Comparison of ENCODE assay signal across 20 mouse cellular contexts in genomic region chr1:151933605-151934004, GRCm38 (mm10).
DNase-seq lines count a peak whose midpoint lies in the region; ATAC-seq and TF ChIP-seq lines count a peak whose summit lies in the region.
"Had no signal": no experiment of that assay in that cellular context is flagged by ENCODE, and none has a peak within 500 bp of the region (broad histone marks: within the 10 kb centered on the region; RNA-seq: fewer than 3 reads in every experiment).

No protein-coding gene starts in this region.

- no peaks in the 10 kb centered on the region for H3K27me3 ChIP-seq in lung, postnatal 0 days (replicated peaks; ENCODE audit: insufficient read depth, low read length)
- H3K27me3 ChIP-seq in heart, embryonic 10.5 days (ENCODE audit: insufficient read depth, poor library complexity, severe bottlenecking), result no peaks in the 10 kb centered on the region
- H3K27me3 ChIP-seq: embryonic facial prominence, embryonic 12.5 days; forebrain, embryonic 12.5 days; forebrain, embryonic 15.5 days had no signal

- H3K36me3 ChIP-seq in lung, postnatal 0 days (ENCODE audit: insufficient read depth, low read length), result no peaks in the 10 kb centered on the region
- H3K36me3 ChIP-seq in heart, embryonic 10.5 days, result no peaks in the 10 kb centered on the region
- H3K36me3 ChIP-seq: embryonic facial prominence, embryonic 10.5 days; embryonic facial prominence, embryonic 12.5 days; forebrain, embryonic 12.5 days; forebrain, embryonic 15.5 days had no signal

- H3K27ac ChIP-seq in lung, postnatal 0 days (ENCODE audit: low read length), result no peak overlapping the region
- no peak overlapping the region; the same call in 1 of the 2 replicates for H3K27ac ChIP-seq in heart, embryonic 10.5 days
- H3K27ac ChIP-seq: embryonic facial prominence, embryonic 10.5 days; embryonic facial prominence, embryonic 12.5 days; forebrain, embryonic 12.5 days; forebrain, embryonic 15.5 days had no signal

- no peak overlapping the region for H3K4me2 ChIP-seq in lung, postnatal 0 days (replicated peaks; ENCODE audit: low read depth, low read length)
- H3K4me2 ChIP-seq: embryonic facial prominence, embryonic 12.5 days; forebrain, embryonic 12.5 days; forebrain, embryonic 15.5 days had no signal

- H3K9ac ChIP-seq in lung, postnatal 0 days (replicated peaks; ENCODE audit: low read depth), result no peak overlapping the region
- H3K9ac ChIP-seq: embryonic facial prominence, embryonic 12.5 days; forebrain, embryonic 12.5 days; forebrain, embryonic 15.5 days; forebrain, postnatal 0 days had no signal

- TF ChIP-seq EP300 in lung, postnatal 0 days (IDR thresholded peaks at IDR 0.05), result no peak

- peak; percentile 42 to 64 for DNase-seq in lung, adult 18-20 months
- no peak for DNase-seq in lung, adult 2 months
- DNase-seq in lung, postnatal 0 days (ENCODE audit: low spot score), result peak; percentile 65
- no peak for DNase-seq in lung, postnatal 4 days
- DNase-seq in lung, postnatal 25 days (ENCODE audit: low spot score), result peak; percentile 53
- no peak for DNase-seq in adrenal gland, postnatal 14 days
- DNase-seq in heart, embryonic 10.5 days (ENCODE audit: low spot score), result no peak
- DNase-seq: adrenal gland, adult 2 months; adrenal gland, postnatal 10 days; adrenal gland, postnatal 36 days; cerebellum, adult 11-12 months; cerebellum, adult 2 months; cerebellum, adult 9-10 months; cerebellum, postnatal 10 days; cerebellum, postnatal 25 days; forebrain, postnatal 0 days had no signal

- no peaks in the 10 kb centered on the region for H3K4me1 ChIP-seq in lung, adult 2 months (ENCODE audit: control insufficient read depth, insufficient read depth, low read length)
- H3K4me1 ChIP-seq in lung, postnatal 0 days (ENCODE audit: insufficient read depth, low read depth, low read length), result no peaks in the 10 kb centered on the region; the same call in 1 of the 2 replicates
- H3K4me1 ChIP-seq in heart, embryonic 10.5 days, result peaks cover 4% of the 10 kb centered on the region; the same call in 1 of the 2 replicates

- H3K4me3 ChIP-seq in lung, adult 2 months (replicated peaks; ENCODE audit: extremely low read depth, low read depth, low read length), result no peak overlapping the region
- no peak overlapping the region for H3K4me3 ChIP-seq in lung, postnatal 0 days (ENCODE audit: low read depth, low read length)
- no peak overlapping the region for H3K4me3 ChIP-seq in heart, embryonic 10.5 days
- H3K4me3 ChIP-seq: embryonic facial prominence, embryonic 10.5 days; embryonic facial prominence, embryonic 12.5 days; forebrain, embryonic 12.5 days; forebrain, embryonic 15.5 days had no signal

- TF ChIP-seq POLR2A in lung, adult 2 months (IDR thresholded peaks at IDR 0.05; ENCODE audit: borderline replicate concordance, extremely low read depth, low read depth, low read length), result no peak

- WGBS in lung, adult 2 months, result 73% methylated on average over 6 of the region's 6 CpGs
- WGBS in lung, postnatal 0 days, result 67% methylated on average over 6 of the region's 6 CpGs
- 83% methylated on average over 6 of the region's 6 CpGs for WGBS in heart, embryonic 10.5 days

- TF ChIP-seq CTCF in lung, adult 2 months (IDR thresholded peaks at IDR 0.05; ENCODE audit: insufficient read depth, low read length), result no peak
- no peak for TF ChIP-seq CTCF in lung, postnatal 0 days (IDR thresholded peaks at IDR 0.05)

- no peaks in the 10 kb centered on the region for H3K9me3 ChIP-seq in lung, postnatal 0 days (ENCODE audit: low read length)
- no peaks in the 10 kb centered on the region for H3K9me3 ChIP-seq in heart, embryonic 10.5 days
- H3K9me3 ChIP-seq: embryonic facial prominence, embryonic 10.5 days; embryonic facial prominence, embryonic 12.5 days; forebrain, embryonic 12.5 days; forebrain, embryonic 15.5 days had no signal

- peak; percentile 62 for ATAC-seq in lung, postnatal 0 days
- ATAC-seq: forebrain, embryonic 15.5 days; forebrain, postnatal 0 days had no signal

Comparison
In these comparisons a context has a peak if more than half of its experiments do, and no peak if none do; other contexts are left out.
1. DNase-seq: peak in lung, adult 18-20 months (2 of 2), lung, postnatal 0 days (single experiment) and lung, postnatal 25 days (single experiment); none in lung, adult 2 months (single experiment), lung, postnatal 4 days (0 of 2), adrenal gland, postnatal 14 days (single experiment) and heart, embryonic 10.5 days (single experiment).